Mouse (Mus musculus) G1E (cell line): ENCODE results near the gene Insl6.

Source experiments
- CTCF ChIP-seq: IDR thresholded peaks from 2 replicates; pipeline ENCODE4 v1.5.1; 2012; ENCODE audit warnings: low read depth, low read length, inconsistent platforms, mixed read lengths
- GATA1 ChIP-seq: IDR thresholded peaks from 2 replicates; pipeline ENCODE4 v1.6.1; 2012; ENCODE audit warnings: borderline replicate concordance, low read length, inconsistent platforms, mixed read lengths

DNA sequence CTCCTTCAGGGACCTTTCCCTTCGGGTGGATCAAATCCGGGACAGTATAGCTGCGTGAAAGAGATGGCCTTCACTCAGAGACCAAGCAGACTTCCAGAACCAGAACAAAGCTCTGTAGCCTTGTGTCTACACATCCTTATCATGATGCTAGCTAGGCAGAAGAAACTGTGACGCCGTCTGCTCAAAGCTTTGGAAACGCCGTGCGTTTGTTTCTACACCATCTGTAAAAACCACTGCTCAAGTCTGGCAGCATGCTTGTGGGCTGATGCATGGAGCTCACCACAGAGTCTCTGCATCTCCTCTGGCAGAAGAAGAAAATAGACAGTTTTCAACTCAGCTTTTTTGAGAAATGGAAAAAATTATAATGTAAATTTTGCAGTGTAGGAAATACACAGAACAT, 13.4 kb downstream of the Insl6 start:
- TF ChIP-seq GATA1, result no peak
- TF ChIP-seq CTCF, result no peak
